8 mouse cellular contexts compared by ENCODE assay signal in the genomic region with DNA sequence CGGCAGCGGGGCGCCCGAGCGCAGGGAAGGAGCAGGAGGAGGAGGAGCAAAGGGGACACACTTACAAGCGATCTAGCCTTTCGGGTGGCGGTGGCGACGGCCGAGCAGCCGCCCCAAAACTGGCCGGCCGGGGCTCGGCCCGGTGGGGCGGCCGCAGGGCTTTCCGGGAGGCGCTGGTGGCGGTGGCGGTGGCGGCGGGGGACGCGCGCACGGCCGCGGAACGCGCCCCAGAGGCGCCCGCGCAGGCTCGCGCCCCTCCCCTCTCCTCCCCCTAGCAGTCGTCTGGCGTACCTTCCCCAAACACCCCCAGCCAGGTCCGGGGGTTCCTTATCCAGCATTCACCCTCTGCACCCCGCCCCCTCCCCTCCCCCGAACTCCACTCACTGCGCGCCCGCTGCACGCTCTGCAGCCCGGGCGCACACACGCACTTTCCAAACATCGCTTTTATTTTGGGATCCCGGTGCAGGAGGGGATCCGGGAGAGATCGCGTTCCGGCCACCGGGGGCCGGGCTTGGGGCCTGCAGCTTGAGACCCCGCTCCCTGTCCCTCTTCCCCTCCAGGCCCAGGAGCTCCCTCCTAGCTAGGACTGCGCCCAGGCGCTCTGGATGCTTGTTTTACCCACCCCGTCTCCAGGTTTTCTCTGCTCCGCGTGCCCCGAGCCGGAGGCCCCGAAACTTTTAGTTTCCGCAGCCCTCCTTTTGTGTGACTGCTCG. TPM values are rescaled to one million over a fixed set of nuclear protein-coding genes. Genes with fewer than 3 reads are reported as not detected.
DNase-seq lines count a peak whose midpoint lies in the region; TF ChIP-seq lines count a peak whose summit lies in the region.

No protein-coding gene starts in this region.

- peak overlapping the region; percentile 84 for H3K9ac ChIP-seq in heart, adult 2 months (ENCODE audit: low read depth, low read length)
- H3K9ac ChIP-seq in liver, adult 2 months (ENCODE audit: low read depth, low read length) = peak overlapping the region; percentile 92

- H3K4me1 ChIP-seq in heart, adult 2 months (ENCODE audit: control insufficient read depth, insufficient read depth, low read length) = 0 out of 2 replicates have a peak, but pooled peaks cover 1% of the 10 kb centered on the region
- peaks cover 4% of the 10 kb centered on the region for H3K4me1 ChIP-seq in liver, adult 2 months (ENCODE audit: control insufficient read depth, insufficient read depth, low read length)

- TF ChIP-seq EP300 in heart, adult 2 months (IDR thresholded peaks at IDR 0.05; ENCODE audit: insufficient read depth, low read depth, low read length) = no peak

- WGBS in heart, adult 2 months = under 1% methylated on average over 66 of the region's 68 CpGs
- under 1% methylated on average over 57 of the region's 68 CpGs for WGBS in liver, adult 2 months

- DNase-seq in lung, adult 18-20 months = peak; percentile 47 to 50
- no peak for DNase-seq in lung, postnatal 25 days (ENCODE audit: low spot score)
- peak; percentile 87 for DNase-seq in embryo, embryonic 9.5 days (ENCODE audit: extremely low spot score)
- DNase-seq in heart, adult 2 months = peak; percentile 80
- peak; percentile 71 for DNase-seq in kidney, adult 18-20 months
- DNase-seq in liver, adult 2 months (ENCODE audit: extremely low read depth, low read depth, low spot score) = peak; percentile 39
- DNase-seq in neural tube, embryonic 10.5 days (ENCODE audit: extremely low spot score, low spot score) = peak; percentile 86
- peak; percentile 29 for DNase-seq in thymus, postnatal 14 days

- no peak for TF ChIP-seq CTCF in heart, adult 2 months (IDR thresholded peaks at IDR 0.05)
- no peak for TF ChIP-seq CTCF in liver, adult 2 months (IDR thresholded peaks at IDR 0.05; ENCODE audit: low read depth, low read length)

- peak overlapping the region; percentile 96 for H3K4me3 ChIP-seq in heart, adult 2 months
- peak overlapping the region; percentile 64 for H3K4me3 ChIP-seq in liver, adult 2 months (ENCODE audit: insufficient read depth, low read depth, low read length)

- no peaks in the 10 kb centered on the region for H3K36me3 ChIP-seq in heart, adult 2 months (ENCODE audit: control insufficient read depth, insufficient read depth, low read length)
- no peaks in the 10 kb centered on the region for H3K36me3 ChIP-seq in liver, adult 2 months (ENCODE audit: control insufficient read depth, insufficient read depth, low read length)

- TF ChIP-seq POLR2A in heart, adult 2 months (IDR thresholded peaks at IDR 0.05; ENCODE audit: insufficient read depth, low read depth, low read length) = no peak
- TF ChIP-seq POLR2A in liver, adult 2 months (IDR thresholded peaks at IDR 0.05; ENCODE audit: extremely low read depth, insufficient read depth, low read length) = no peak

- H3K27me3 ChIP-seq in heart, adult 2 months (ENCODE audit: control insufficient read depth, insufficient read depth, low read length) = no peaks in the 10 kb centered on the region
- H3K27me3 ChIP-seq in liver, adult 2 months (ENCODE audit: control insufficient read depth, insufficient read depth, low read length) = no peaks in the 10 kb centered on the region

- intact Hi-C loops in heart, adult 2 months (cut with DNase I) = loop anchor here (1.0 to 5.0 kb wide), 8 partner anchors 47 to 455 kb away; no protein-coding TSS in a partner anchor

- peak overlapping the region; percentile 99 for H3K27ac ChIP-seq in heart, adult 2 months
- peak overlapping the region; percentile 86 for H3K27ac ChIP-seq in liver, adult 2 months (replicated peaks; ENCODE audit: insufficient read depth, low read depth, low read length)

- H3K79me2 ChIP-seq in heart, adult 2 months (replicated peaks; ENCODE audit: control insufficient read depth, insufficient read depth, low read length) = no peaks in the 10 kb centered on the region; the same call in 1 of the 2 replicates
- peaks cover 24% of the 10 kb centered on the region for H3K79me2 ChIP-seq in liver, adult 2 months (ENCODE audit: control insufficient read depth, insufficient read depth, low read length)

RNA-seq across cellular contexts. Expression of gene Adgrl2, which starts 0.4 kb away (rescaled TPM):
- total RNA-seq in heart, adult 2 months (2021) = 10 to 100 TPM; 52.3 to 55.2 TPM
- polyA plus RNA-seq in heart, adult 2 months (2012; rRNA removed) = 29.5 and 46.9 TPM in 2 replicates
- 27.9 and 34.6 TPM in 2 replicates for total RNA-seq in liver, adult 2 months (2014; rRNA removed)
- polyA plus RNA-seq in liver, adult 2 months (2012; rRNA removed) = 22.8 and 26.2 TPM in 2 replicates
